Mouse (Mus musculus) cerebellum, adult 9-10 months (tissue): ENCODE data around the gene L1cam.

Source experiments
- DNase-seq: peaks from one replicate; pipeline ENCODE4 v3.0.0; 2022

The L1cam gene

GRCm38 (mm10) chrX:73895719-73896118 lies at the start of gene L1cam:
L1cam (minus strand) TSS chrX:73896105.
- peak; percentile 74 for DNase-seq

DNA sequence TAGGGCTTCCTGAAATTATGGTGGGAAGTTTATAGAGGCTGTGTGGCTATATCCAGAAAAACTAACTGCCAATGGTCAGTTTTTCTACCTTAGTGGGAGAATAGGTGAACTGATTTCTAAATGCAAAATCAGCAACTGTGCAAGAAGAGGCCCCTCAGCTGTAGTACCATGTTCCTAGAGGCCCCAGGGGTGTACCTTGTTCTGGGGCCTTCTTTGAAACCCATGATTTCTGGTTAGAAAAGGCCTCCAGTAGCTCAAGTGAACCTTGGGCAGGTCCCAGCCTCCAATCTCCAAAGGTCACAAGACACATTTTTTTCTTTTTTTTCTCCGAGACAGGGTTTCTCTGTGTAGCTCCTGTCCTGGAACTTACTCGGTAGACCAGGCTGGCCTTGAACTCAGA lies 46.4 kb upstream of the L1cam start:
- no peak for DNase-seq

GRCm38 (mm10) chrX:73941860-73942259 lies 46.0 kb upstream of the L1cam start:
- DNase-seq, result no peak

DNA sequence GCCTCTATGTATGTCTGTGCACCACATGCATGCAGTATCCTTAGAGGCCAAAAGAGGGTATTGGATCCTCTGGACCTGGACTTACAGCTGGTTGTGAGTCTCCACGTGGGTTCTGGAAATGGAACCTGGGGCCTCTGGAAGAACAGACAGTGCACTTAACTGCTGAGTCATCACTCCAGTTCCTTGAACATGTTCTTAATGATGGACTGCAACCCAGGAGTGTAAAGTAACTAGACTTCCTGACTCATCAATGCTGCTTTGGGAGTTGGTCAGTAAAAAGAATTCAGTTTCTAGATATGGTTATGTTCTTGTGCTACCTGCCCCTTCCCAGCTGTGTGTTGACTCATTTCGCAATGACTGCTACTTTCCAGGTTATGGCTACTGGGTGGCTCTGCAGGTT lies 36.0 kb upstream of the L1cam start:
- no peak for DNase-seq

- no peak for DNase-seq
Observed at GRCm38 (mm10) chrX:73930402-73931062, 34.6 kb upstream of the L1cam start, which contains the start of gene Renbp. Renbp (minus strand) TSS chrX:73930850.

GRCm38 (mm10) chrX:73922550-73922882 lies 26.6 kb upstream of the L1cam start:
- no peak for DNase-seq

- DNase-seq, result peak; percentile 90
Observed at GRCm38 (mm10) chrX:73921823-73922549, 26.1 kb upstream of the L1cam start, which contains the start of the genes Arhgap4 and Naa10. Arhgap4 (minus strand) TSS chrX:73921870. Naa10 (minus strand) TSS chrX:73921944.

GRCm38 (mm10) chrX:73921285-73921822 lies 25.4 kb upstream of the L1cam start:
- no peak for DNase-seq

GRCm38 (mm10) chrX:73918631-73919030 lies 22.7 kb upstream of the L1cam start:
- no peak for DNase-seq

GRCm38 (mm10) chrX:73916945-73917344 lies 21.0 kb upstream of the L1cam start:
- DNase-seq, result no peak

DNA sequence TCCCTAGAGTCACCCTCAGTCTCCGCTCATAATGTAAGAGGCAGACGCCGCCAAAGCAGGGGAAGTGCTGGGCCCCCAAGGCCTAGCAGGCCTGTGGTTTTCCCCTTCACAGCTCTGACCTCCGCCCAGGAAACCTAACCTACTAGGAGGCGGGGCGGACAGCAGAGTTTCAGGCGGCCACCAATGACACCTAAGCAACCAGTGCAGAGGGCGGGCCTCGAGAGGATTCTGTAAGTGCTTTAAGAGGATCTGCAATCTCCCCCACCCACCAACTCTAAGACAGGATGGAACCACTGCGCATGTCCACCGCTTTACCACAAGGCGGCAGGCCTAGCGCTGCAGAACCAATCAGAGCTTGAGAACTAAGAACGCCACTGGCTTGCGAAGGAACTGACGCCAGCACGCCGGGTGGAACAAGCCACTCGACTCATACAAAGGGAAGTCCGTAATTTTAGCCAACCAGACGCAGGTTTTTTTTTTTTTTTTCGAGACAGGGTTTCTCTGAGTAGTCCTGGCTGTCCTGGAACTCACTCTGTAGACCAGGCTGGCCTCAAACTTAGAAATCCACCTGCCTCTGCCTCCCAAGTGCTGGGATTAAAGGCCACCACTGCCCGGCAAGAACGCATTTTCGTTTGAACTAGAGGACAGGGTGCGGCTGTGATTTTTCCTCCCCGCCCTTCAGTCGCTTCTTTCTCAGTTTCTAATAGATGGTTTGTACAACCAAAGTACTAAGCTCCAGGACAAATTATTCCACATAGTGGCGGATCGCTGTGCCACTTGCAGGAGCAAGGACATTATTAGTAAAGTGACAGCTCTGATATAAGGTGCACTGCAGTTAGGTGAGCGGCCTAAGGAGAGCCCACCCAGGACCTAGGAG lies 19.2 kb upstream of the L1cam start:
- DNase-seq, result peak; percentile 88

DNA sequence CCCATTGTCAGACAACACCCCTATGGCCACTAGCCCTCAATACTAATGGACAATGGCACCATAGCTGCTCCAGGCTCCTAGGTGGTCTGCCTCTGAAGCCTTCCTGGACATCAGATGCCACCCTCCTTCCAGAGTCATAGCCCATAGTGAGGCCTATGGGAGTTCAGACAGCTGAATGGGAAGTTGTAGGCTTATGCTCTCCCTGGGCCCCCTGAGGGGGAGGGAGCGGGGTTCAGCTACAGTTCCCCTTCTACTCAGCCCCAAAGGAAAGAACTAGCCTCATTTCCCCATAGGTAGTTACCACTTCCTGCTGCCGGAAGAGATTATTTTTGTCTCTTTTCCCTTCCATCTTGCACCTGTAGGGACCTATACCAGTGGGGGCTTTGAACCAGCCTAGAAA lies 15.7 kb upstream of the L1cam start:
- no peak for DNase-seq

DNA sequence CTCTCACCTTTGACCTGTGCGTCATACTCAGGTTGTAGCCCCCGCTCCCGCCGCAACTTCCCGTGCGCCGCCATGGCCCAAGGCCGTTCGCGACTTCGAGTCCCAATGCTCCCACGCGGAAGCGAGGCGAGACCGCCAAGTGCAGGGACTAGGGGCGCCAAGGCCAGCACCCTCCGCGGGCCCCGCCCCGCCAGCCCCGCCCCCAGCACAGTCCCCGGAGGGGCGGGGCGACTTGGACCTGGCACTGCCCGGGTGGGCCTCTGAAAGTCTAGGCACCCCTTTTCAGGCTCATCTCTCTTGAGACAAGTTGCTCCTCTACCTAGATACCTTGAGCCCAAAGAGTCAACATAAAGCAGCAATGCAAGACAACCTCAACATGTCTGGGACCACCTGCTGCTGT lies 15.3 kb upstream of the L1cam start:
- DNase-seq, result no peak

- no peak for DNase-seq
Observed at GRCm38 (mm10) chrX:73910451-73910850, 14.5 kb upstream of the L1cam start.

GRCm38 (mm10) chrX:73910049-73910448 lies 14.1 kb upstream of the L1cam start:
- DNase-seq, result no peak

- no peak for DNase-seq
Observed at GRCm38 (mm10) chrX:73897959-73898358, 2.1 kb upstream of the L1cam start.

GRCm38 (mm10) chrX:73892833-73893232 lies 3.1 kb downstream of the L1cam start:
- DNase-seq, result peak; percentile 57

DNA sequence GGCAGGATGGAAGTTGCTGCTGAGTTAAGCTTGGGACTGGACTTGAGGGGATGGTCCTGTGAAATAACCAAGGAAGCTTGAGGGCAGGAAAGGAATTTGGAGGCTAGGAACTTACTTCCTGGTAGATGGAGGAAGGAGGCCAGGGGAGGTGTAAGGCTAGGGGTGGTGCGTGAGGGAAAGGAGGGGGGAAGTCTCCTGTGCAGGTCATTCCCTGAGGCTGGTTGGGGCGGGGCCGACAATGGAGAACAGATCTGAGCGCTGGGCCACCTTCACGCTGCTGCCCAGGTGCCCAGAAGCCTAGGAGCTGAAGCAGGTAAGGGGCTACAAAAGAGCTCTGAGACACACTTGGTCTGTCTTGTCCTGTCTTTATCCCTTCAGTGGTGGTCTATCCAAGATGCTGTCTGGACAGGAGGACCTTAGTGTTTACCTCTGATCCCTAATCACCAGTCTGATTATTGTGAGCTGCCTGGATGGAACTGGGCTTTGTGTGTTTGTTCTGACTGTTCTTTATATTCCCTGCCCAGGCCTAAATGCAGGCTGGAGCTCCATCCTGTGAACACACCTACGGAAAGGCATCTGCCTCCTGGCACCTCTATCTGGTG lies 4.3 kb downstream of the L1cam start, which contains the start of gene Avpr2:
Gene Avpr2, plus strand, starts transcription at position 552 of the 602 bp plus-strand sequence.
- no peak for DNase-seq

GRCm38 (mm10) chrX:73881463-73881862 lies 14.4 kb downstream of the L1cam start:
- no peak for DNase-seq

GRCm38 (mm10) chrX:73881036-73881427 lies 14.9 kb downstream of the L1cam start:
- DNase-seq, result peak; percentile 39

- peak; percentile 58 for DNase-seq
Observed at GRCm38 (mm10) chrX:73880194-73881035, 15.5 kb downstream of the L1cam start.

DNA sequence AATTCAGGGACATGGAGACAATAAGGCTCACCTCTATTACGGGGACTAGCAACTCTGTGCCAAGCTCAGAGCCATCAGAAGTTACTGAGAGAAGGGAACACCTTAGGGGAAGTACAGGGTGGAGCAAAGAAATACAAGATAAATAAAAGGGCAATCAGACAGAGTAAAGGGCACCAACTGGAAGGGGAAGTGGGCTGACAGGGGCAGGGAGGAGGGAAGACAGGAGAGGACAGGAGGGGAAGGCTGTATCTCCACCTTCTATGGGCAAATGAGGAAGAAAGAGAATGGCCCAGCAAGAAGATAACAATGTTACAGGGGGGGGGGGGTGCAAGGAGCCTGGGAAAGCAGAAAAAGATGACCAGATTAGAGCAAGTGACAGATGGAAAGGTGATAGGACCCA lies 18.9 kb downstream of the L1cam start:
- no peak for DNase-seq
